Mouse (Mus musculus): ENCODE results near the gene Tcf23. TPM values are rescaled to one million over a fixed set of nuclear protein-coding genes. Genes with fewer than 3 reads are reported as not detected.

Gene Tcf23
- polyA plus RNA-seq, 1 experiment from 2014 or later = not detected

- Histone ChIP-seq H3K9ac (ENCODE audit: low read length) (0 out of 2 replicates have a peak overlapping the region, but pooled peaks have one; percentile 12), H3K4me1 (ENCODE audit: control insufficient read depth, insufficient read depth, low read length) (peaks cover 6% of the 10 kb centered on the region), H3K4me3 (ENCODE audit: low read depth, low read length) (no peak overlapping the region), H3K27ac (ENCODE audit: low read depth, low read length) (no peak overlapping the region), H3K9me3 (ENCODE audit: control insufficient read depth, low read length) (no peaks in the 10 kb centered on the region), H3K36me3 (ENCODE audit: control insufficient read depth, insufficient read depth, low read length) (no peaks in the 10 kb centered on the region), H3K27me3 (ENCODE audit: control insufficient read depth, insufficient read depth, low read length) (peaks cover 8% of the 10 kb centered on the region), H3K4me2 (no peak overlapping the region; the same call in 1 of the 2 replicates)
- ATAC-seq (ENCODE audit: low FRiP score) (no peak), DNase-seq (ENCODE audit: low spot score, missing footprints) (no peak)
- WGBS = 88% methylated on average over 6 of the region's 6 CpGs
Observed at GRCm38 (mm10) chr5:30944344-30944743, 24.1 kb upstream of the Tcf23 start.

DNA sequence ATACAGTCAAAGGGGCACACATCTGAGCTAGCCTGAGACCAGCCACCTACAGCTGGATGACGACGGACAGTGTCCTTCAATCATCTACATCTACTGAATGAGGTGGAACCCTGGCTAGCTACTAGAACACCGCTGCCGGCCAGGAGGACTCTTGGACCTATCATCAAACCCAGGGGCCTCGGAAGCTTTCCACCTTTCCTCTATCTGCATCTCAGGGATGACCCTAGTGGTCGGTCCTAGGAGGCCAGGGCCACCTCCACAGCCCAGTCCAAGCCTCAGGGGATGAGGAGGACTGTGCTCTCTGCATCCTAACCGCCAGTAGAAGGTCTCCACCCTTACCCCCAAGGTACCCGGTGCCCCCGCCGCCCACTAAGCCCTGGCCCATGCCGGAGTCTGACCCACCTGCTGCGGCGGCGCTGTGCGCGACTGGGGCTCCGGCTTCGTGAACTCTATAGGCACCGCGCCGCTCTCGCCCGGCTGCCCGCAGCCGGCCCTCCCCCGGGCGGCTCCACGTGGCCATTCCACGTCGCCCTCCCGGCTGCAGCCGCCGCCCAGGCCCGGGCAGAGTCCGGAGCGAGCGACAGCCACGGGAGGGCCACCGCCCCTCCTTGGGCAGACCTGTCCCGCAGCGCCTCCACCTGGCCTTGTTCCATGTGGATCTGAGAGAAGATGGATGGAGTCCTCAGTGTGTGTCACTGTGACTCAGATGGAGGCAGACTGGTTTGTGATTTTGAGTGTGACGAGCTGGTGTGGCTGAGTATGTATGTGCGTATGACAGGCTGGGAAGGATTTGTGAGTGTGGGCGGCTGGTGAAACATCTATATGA, 23.3 kb upstream of the Tcf23 start, which contains the start of gene Cgref1:
Cgref1 (minus strand) TSS at position 636 of the 826 bp plus-strand sequence.
- 6% methylated on average over 44 of the region's 44 CpGs for WGBS
- DNase-seq (ENCODE audit: low spot score, missing footprints) = peak; percentile 90
- no peaks in the 10 kb centered on the region for H3K9me3 ChIP-seq (ENCODE audit: control insufficient read depth, low read length)
- H3K36me3 ChIP-seq (ENCODE audit: control insufficient read depth, insufficient read depth, low read length) = no peaks in the 10 kb centered on the region
- peak; percentile 45 for ATAC-seq (ENCODE audit: low FRiP score)
- peaks cover 8% of the 10 kb centered on the region for H3K27me3 ChIP-seq (ENCODE audit: control insufficient read depth, insufficient read depth, low read length)
- H3K4me2 ChIP-seq = peak within 1 kb of the TSS; percentile 81
- peaks cover 10% of the 10 kb centered on the region for H3K4me1 ChIP-seq (ENCODE audit: control insufficient read depth, insufficient read depth, low read length)
- H3K27ac ChIP-seq (ENCODE audit: low read depth, low read length) = no peak within 1 kb of the TSS
- peak within 1 kb of the TSS; percentile 75 for H3K9ac ChIP-seq (ENCODE audit: low read length)
- peak within 1 kb of the TSS; percentile 40 for H3K4me3 ChIP-seq (ENCODE audit: low read depth, low read length)

DNA sequence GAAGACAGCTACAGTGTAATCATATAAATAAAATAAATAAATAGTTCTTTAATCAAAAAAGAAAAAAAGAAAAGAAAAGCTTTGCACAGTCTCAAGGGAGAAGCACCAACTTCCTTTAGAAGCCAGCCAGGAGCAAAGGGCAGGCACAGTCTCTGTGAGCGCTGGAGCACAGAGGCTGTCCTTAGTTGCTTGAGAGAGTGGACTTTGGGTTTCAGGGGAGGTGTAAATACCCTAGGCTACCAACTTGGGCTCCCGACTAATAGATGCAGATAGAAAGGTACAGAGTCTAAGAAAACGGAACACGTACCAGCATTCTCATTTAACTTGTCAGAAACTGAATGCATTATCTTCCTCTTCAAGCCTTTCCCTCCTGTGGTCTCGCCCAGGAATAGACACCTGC, 19.8 kb upstream of the Tcf23 start:
- DNase-seq (ENCODE audit: low spot score, missing footprints) = no peak
- ATAC-seq (ENCODE audit: low FRiP score) = no peak
- Histone ChIP-seq H3K9ac (ENCODE audit: low read length) (no peak overlapping the region), H3K27me3 (ENCODE audit: control insufficient read depth, insufficient read depth, low read length) (peaks cover 8% of the 10 kb centered on the region), H3K4me2 (no peak overlapping the region), H3K9me3 (ENCODE audit: control insufficient read depth, low read length) (no peaks in the 10 kb centered on the region), H3K4me1 (ENCODE audit: control insufficient read depth, insufficient read depth, low read length) (peaks cover 14% of the 10 kb centered on the region), H3K27ac (ENCODE audit: low read depth, low read length) (no peak overlapping the region), H3K4me3 (ENCODE audit: low read depth, low read length) (no peak overlapping the region), H3K36me3 (ENCODE audit: control insufficient read depth, insufficient read depth, low read length) (no peaks in the 10 kb centered on the region; the same call in 1 of the 2 replicates)
- WGBS = 75% methylated on average over 5 of the region's 5 CpGs

DNA sequence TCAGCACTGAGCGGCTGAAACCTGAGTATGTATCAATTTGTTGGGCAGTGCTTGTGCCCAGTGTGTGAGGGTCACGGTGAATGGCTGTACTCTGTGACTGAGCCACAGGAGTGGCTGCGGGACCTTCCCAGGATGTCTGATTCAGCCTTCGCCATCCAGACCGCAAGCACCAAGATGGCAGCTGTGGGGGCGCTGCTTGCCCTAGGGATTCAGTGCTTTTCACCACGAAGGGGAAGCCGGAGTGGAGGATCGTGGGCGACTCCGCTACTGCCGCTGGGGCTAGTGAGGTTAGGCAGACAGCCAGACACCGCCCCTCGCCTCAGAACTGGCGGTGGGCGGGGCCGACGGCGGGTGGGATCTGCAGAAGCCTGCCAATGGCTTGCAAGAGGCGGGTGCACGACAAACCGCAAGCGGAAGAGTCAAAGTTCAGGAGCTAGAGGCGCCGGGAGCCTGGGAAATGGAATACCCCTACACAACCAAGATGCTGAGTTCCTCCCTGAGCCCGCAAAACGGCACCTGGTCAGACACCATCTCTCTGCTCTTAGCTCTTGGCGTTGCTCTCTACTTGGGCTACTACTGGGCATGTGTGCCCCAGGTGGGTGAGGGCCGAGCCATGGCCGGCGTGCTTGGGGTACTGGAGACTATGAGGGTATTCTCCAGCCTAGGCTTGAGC, 18.7 kb upstream of the Tcf23 start:
- peaks cover 14% of the 10 kb centered on the region for H3K4me1 ChIP-seq (ENCODE audit: control insufficient read depth, insufficient read depth, low read length)
- peak overlapping the region; percentile 48; the same call in 1 of the 2 replicates for H3K27ac ChIP-seq (ENCODE audit: low read depth, low read length)
- no peaks in the 10 kb centered on the region for H3K9me3 ChIP-seq (ENCODE audit: control insufficient read depth, low read length)
- H3K27me3 ChIP-seq (ENCODE audit: control insufficient read depth, insufficient read depth, low read length) = peaks cover 7% of the 10 kb centered on the region
- ATAC-seq (ENCODE audit: low FRiP score) (peak; percentile 93), DNase-seq (ENCODE audit: low spot score, missing footprints) (peak; percentile 98)
- WGBS = under 1% methylated on average over 31 of the region's 31 CpGs
- peak overlapping the region; percentile 57 for H3K4me3 ChIP-seq (ENCODE audit: low read depth, low read length)
- H3K4me2 ChIP-seq = peak overlapping the region; percentile 83
- peak overlapping the region; percentile 66 for H3K9ac ChIP-seq (ENCODE audit: low read length)
- H3K36me3 ChIP-seq (ENCODE audit: control insufficient read depth, insufficient read depth, low read length) = peaks cover 5% of the 10 kb centered on the region; the same call in 1 of the 2 replicates

- peak overlapping the region; percentile 83 for H3K4me2 ChIP-seq
- H3K27me3 ChIP-seq (ENCODE audit: control insufficient read depth, insufficient read depth, low read length) = 0 out of 2 replicates have a peak, but pooled peaks cover 2% of the 10 kb centered on the region
- H3K4me3 ChIP-seq (ENCODE audit: low read depth, low read length) = peak overlapping the region; percentile 57
- H3K9me3 ChIP-seq (ENCODE audit: control insufficient read depth, low read length) = no peaks in the 10 kb centered on the region
- ATAC-seq (ENCODE audit: low FRiP score) (no peak), DNase-seq (ENCODE audit: low spot score, missing footprints) (no peak)
- no peak overlapping the region for H3K27ac ChIP-seq (ENCODE audit: low read depth, low read length)
- peak overlapping the region; percentile 66; the same call in 1 of the 2 replicates for H3K9ac ChIP-seq (ENCODE audit: low read length)
- peaks cover 10% of the 10 kb centered on the region; the same call in 1 of the 2 replicates for H3K36me3 ChIP-seq (ENCODE audit: control insufficient read depth, insufficient read depth, low read length)
- WGBS = 74% methylated on average over 4 of the region's 4 CpGs
- H3K4me1 ChIP-seq (ENCODE audit: control insufficient read depth, insufficient read depth, low read length) = peaks cover 10% of the 10 kb centered on the region
Observed at GRCm38 (mm10) chr5:30950451-30950850, 18.0 kb upstream of the Tcf23 start.

- H3K4me2 ChIP-seq = no peak overlapping the region
- H3K27ac ChIP-seq (ENCODE audit: low read depth, low read length) = no peak overlapping the region
- H3K27me3 ChIP-seq (ENCODE audit: control insufficient read depth, insufficient read depth, low read length) = 0 out of 2 replicates have a peak, but pooled peaks cover 2% of the 10 kb centered on the region
- H3K9ac ChIP-seq (ENCODE audit: low read length) = no peak overlapping the region
- 91% methylated on average over 2 of the region's 2 CpGs for WGBS
- peaks cover 10% of the 10 kb centered on the region; the same call in 1 of the 2 replicates for H3K36me3 ChIP-seq (ENCODE audit: control insufficient read depth, insufficient read depth, low read length)
- DNase-seq (ENCODE audit: low spot score, missing footprints) = no peak
- no peak for ATAC-seq (ENCODE audit: low FRiP score)
- peaks cover 8% of the 10 kb centered on the region for H3K4me1 ChIP-seq (ENCODE audit: control insufficient read depth, insufficient read depth, low read length)
- no peak overlapping the region for H3K4me3 ChIP-seq (ENCODE audit: low read depth, low read length)
- no peaks in the 10 kb centered on the region for H3K9me3 ChIP-seq (ENCODE audit: control insufficient read depth, low read length)
Observed at GRCm38 (mm10) chr5:30950922-30951321, 17.5 kb upstream of the Tcf23 start.

DNA sequence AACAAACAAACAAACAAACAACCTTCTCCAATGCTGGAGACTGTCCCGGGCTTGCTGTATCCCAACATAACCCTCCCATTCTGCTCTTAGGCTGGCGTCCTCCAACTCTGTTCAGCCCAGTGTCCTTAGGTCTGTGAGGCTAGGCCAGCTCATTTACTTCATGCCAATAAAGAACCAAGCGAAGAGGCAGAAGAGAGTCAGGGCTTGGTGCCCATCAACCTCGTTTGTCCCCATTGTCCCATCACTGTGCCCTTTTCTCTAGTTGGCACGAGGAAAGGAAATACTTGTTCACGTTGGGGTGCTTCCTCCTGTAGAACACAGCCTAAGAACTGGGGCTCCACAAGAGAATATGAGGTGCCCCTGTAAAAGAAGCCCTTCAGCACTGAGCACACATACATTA, 16.8 kb upstream of the Tcf23 start:
- no peak overlapping the region for H3K4me2 ChIP-seq
- H3K9ac ChIP-seq (ENCODE audit: low read length) = no peak overlapping the region
- H3K4me3 ChIP-seq (ENCODE audit: low read depth, low read length) = no peak overlapping the region
- no peaks in the 10 kb centered on the region for H3K9me3 ChIP-seq (ENCODE audit: control insufficient read depth, low read length)
- H3K4me1 ChIP-seq (ENCODE audit: control insufficient read depth, insufficient read depth, low read length) = peaks cover 8% of the 10 kb centered on the region
- DNase-seq (ENCODE audit: low spot score, missing footprints) (no peak), ATAC-seq (ENCODE audit: low FRiP score) (no peak)
- H3K27ac ChIP-seq (ENCODE audit: low read depth, low read length) = no peak overlapping the region
- WGBS = 86% methylated on average over 6 of the region's 6 CpGs
- H3K36me3 ChIP-seq (ENCODE audit: control insufficient read depth, insufficient read depth, low read length) = peaks cover 10% of the 10 kb centered on the region; the same call in 1 of the 2 replicates
- no peaks in the 10 kb centered on the region for H3K27me3 ChIP-seq (ENCODE audit: control insufficient read depth, insufficient read depth, low read length)

DNA sequence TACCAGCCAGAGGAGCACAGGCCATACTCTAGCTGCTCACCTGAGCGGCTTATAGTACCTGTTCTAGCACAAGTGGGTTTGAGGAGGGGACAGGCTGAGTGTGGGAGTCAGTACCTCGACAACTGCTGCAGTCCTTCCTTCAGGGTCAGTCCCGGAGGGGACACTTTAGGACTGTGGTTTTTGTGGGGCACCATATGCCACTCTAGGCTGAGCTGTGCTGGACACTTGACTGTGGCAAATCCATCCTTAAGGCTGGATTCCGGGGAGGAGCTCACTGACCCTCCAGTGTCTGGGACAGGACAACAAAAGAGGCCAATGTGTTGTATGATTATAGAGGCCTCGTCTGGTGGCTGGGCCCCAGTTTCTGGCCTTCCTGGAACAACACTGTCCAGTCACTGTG, 15.9 kb upstream of the Tcf23 start:
- Histone ChIP-seq H3K36me3 (ENCODE audit: control insufficient read depth, insufficient read depth, low read length) (peaks cover 10% of the 10 kb centered on the region; the same call in 1 of the 2 replicates), H3K4me1 (ENCODE audit: control insufficient read depth, insufficient read depth, low read length) (peaks cover 8% of the 10 kb centered on the region), H3K9me3 (ENCODE audit: control insufficient read depth, low read length) (no peaks in the 10 kb centered on the region), H3K9ac (ENCODE audit: low read length) (no peak overlapping the region), H3K4me3 (ENCODE audit: low read depth, low read length) (no peak overlapping the region), H3K27me3 (ENCODE audit: control insufficient read depth, insufficient read depth, low read length) (no peaks in the 10 kb centered on the region), H3K27ac (ENCODE audit: low read depth, low read length) (no peak overlapping the region), H3K4me2 (no peak overlapping the region)
- 85% methylated on average over 5 of the region's 5 CpGs for WGBS
- no peak for ATAC-seq (ENCODE audit: low FRiP score)
- DNase-seq (ENCODE audit: low spot score, missing footprints) = no peak

GRCm38 (mm10) chr5:30954065-30954464, 14.4 kb upstream of the Tcf23 start:
- DNase-seq (ENCODE audit: low spot score, missing footprints) (no peak), ATAC-seq (ENCODE audit: low FRiP score) (no peak)
- H3K36me3 ChIP-seq (ENCODE audit: control insufficient read depth, insufficient read depth, low read length) = peaks cover 19% of the 10 kb centered on the region
- no peaks in the 10 kb centered on the region for H3K9me3 ChIP-seq (ENCODE audit: control insufficient read depth, low read length)
- no peak overlapping the region for H3K27ac ChIP-seq (ENCODE audit: low read depth, low read length)
- peaks cover 23% of the 10 kb centered on the region for H3K4me1 ChIP-seq (ENCODE audit: control insufficient read depth, insufficient read depth, low read length)
- no peak overlapping the region for H3K4me3 ChIP-seq (ENCODE audit: low read depth, low read length)
- H3K27me3 ChIP-seq (ENCODE audit: control insufficient read depth, insufficient read depth, low read length) = no peaks in the 10 kb centered on the region
- no peak overlapping the region for H3K4me2 ChIP-seq
- WGBS = 93% methylated on average over 6 of the region's 6 CpGs
- H3K9ac ChIP-seq (ENCODE audit: low read length) = no peak overlapping the region

Measured in midbrain, embryonic 11.5 days (tissue).